Mouse (Mus musculus) naive thymus-derived CD4-positive, alpha-beta T cell, adult 5 months (primary cell): ENCODE data around the gene Defb29. TPM values are rescaled to one million over a fixed set of nuclear protein-coding genes. Genes with fewer than 3 reads are reported as not detected.

Experiments
- polyA plus RNA-seq: library from polyadenylated mRNA; unstranded; fragments of 100-300 nt; shearing (Covaris generic); gene quantifications from one replicate; pipeline ENCODE4 v1.2.1, GENCODE M21; 2017

The Defb29 gene
- polyA plus RNA-seq, result not detected

GRCm38 (mm10) chr2:152539944-152540710 is at the start of gene Defb29:
Defb29 (minus strand) TSS chr2:152540098.

GRCm38 (mm10) chr2:152580107-152580506 is 40.2 kb upstream of the Defb29 start, which contains the start of gene Defb19:
Defb19 (minus strand) TSS chr2:152580312.

GRCm38 (mm10) chr2:152572114-152572794 is 32.4 kb upstream of the Defb29 start, which contains the start of gene Defb21:
Defb21 (plus strand) TSS chr2:152572744.

GRCm38 (mm10) chr2:152569038-152569437 is 29.1 kb upstream of the Defb29 start, which contains the start of gene Gm17416:
Gm17416 (plus strand) TSS chr2:152569338.

GRCm38 (mm10) chr2:152517981-152518380 is 21.9 kb downstream of the Defb29 start, which contains the start of gene Defb28:
Defb28 (plus strand) TSS chr2:152518255.

GRCm38 (mm10) chr2:152511592-152511991 is 28.3 kb downstream of the Defb29 start, which contains the start of gene Defb26:
Defb26 (minus strand) TSS chr2:152511692.

GRCm38 (mm10) chr2:152490038-152490437 is 49.9 kb downstream of the Defb29 start, which contains the start of gene Defb22:
Defb22 (minus strand) TSS chr2:152490138.

Other genes with a start within 250 kb of the Defb29 start
- gene Tbc1d20, start 246.3 kb downstream of the Defb29 start, polyA plus RNA-seq, result 68.7 TPM
- 288 TPM for gene Rbck1, start 207.4 kb downstream of the Defb29 start, polyA plus RNA-seq
- 12.2 TPM for gene Trib3, start 196.1 kb downstream of the Defb29 start, polyA plus RNA-seq
- not detected for gene Nrsn2, start 163.5 kb downstream of the Defb29 start, polyA plus RNA-seq
- 0.27 TPM for gene Sox12, start 142.0 kb downstream of the Defb29 start, polyA plus RNA-seq
- 0.41 TPM for gene Zcchc3, start 125.1 kb downstream of the Defb29 start, polyA plus RNA-seq
- not detected for gene 6820408C15Rik, start 124.5 kb downstream of the Defb29 start, polyA plus RNA-seq
- gene Defb23, start 75.5 kb downstream of the Defb29 start, polyA plus RNA-seq, result not detected
- gene Defb20, start 63.0 kb downstream of the Defb29 start, polyA plus RNA-seq, result not detected
- gene Defb22, start 50.0 kb downstream of the Defb29 start, polyA plus RNA-seq, result not detected
- gene Defb26, start 28.4 kb downstream of the Defb29 start, polyA plus RNA-seq, result not detected
- not detected for gene Defb28, start 21.8 kb downstream of the Defb29 start, polyA plus RNA-seq
- not detected for gene Gm17416, start 29.2 kb upstream of the Defb29 start, polyA plus RNA-seq
- not detected for gene Defb21, start 32.6 kb upstream of the Defb29 start, polyA plus RNA-seq
- gene Defb19, start 40.2 kb upstream of the Defb29 start, polyA plus RNA-seq, result not detected
- gene Defb45, start 59.3 kb upstream of the Defb29 start, polyA plus RNA-seq, result not detected
- not detected for gene Defb36, start 64.2 kb upstream of the Defb29 start, polyA plus RNA-seq
- not detected for gene Defb25, start 83.0 kb upstream of the Defb29 start, polyA plus RNA-seq
- gene Rem1, start 86.9 kb upstream of the Defb29 start, polyA plus RNA-seq, result not detected
- 176 TPM for gene H13, start 129.4 kb upstream of the Defb29 start, polyA plus RNA-seq
- gene Mcts2, start 146.9 kb upstream of the Defb29 start, polyA plus RNA-seq, result 5.4 TPM
- not detected for gene Id1, start 196.2 kb upstream of the Defb29 start, polyA plus RNA-seq
- gene Cox4i2, start 214.1 kb upstream of the Defb29 start, polyA plus RNA-seq, result not detected